Mouse (Mus musculus): ENCODE measurements around the gene Adtrp. TPM values are rescaled to one million over a fixed set of nuclear protein-coding genes. Genes with fewer than 3 reads are reported as not detected.

The Adtrp gene
- polyA plus RNA-seq, 1 experiment from 2014 or later, result not detected

DNA sequence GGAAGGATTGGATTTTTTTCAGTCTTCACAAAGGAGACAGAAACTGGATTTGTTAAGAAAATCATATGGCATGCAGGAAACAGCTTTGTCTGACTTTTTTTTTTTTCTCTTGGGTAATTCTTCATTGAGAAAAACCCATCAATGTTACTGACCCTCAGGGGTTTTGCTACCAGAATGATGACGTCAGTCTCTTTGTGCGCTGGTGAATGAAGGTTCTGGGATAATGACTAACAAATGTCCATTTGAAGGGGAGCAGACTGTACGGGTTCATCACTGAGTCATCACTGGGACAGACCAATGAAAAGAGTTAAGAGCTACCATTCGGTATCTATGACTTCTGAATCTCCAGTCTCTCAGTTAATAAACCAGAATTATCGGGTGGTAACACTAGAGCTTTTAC lies 97.0 kb downstream of the Adtrp start:
- Histone ChIP-seq H3K4me2 (ENCODE audit: low read depth) (no peak overlapping the region), H3K9ac (ENCODE audit: low read length) (no peak overlapping the region), H3K4me3 (ENCODE audit: low read depth, low read length) (no peak overlapping the region), H3K27me3 (ENCODE audit: control insufficient read depth, insufficient read depth, low read length) (no peaks in the 10 kb centered on the region), H3K4me1 (ENCODE audit: control insufficient read depth, insufficient read depth, low read length) (no peaks in the 10 kb centered on the region), H3K36me3 (ENCODE audit: control insufficient read depth, insufficient read depth, low read length) (no peaks in the 10 kb centered on the region), H3K27ac (ENCODE audit: low read depth, low read length) (no peak overlapping the region), H3K9me3 (ENCODE audit: control insufficient read depth, low read length) (no peaks in the 10 kb centered on the region)
- no peak for DNase-seq (ENCODE audit: low spot score)
- no peak for ATAC-seq (ENCODE audit: insufficient read depth, low FRiP score, low TSS enrichment)
- 65% methylated on average over 5 of the region's 5 CpGs for WGBS

DNA sequence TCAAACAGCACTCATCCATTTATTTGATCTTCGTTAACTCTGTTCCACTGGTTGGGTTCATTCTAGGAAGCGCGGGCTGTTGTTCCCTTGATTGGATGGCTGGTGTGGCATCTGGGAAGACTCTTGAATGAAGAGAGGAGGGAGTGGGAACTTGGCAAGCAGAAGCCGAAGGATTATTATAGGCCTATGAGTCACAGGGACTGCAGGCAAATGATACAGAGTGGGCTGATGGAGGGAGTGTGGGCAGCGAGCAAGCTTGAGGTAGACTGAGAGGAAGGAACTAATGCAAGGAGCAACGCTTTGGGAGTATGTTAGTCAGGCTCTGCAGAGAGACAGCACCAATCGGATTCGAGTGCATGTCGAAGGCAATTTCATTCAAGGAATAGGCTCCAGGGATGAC lies 98.6 kb downstream of the Adtrp start:
- Histone ChIP-seq H3K4me2 (ENCODE audit: low read depth) (no peak overlapping the region), H3K36me3 (ENCODE audit: control insufficient read depth, insufficient read depth, low read length) (no peaks in the 10 kb centered on the region), H3K27me3 (ENCODE audit: control insufficient read depth, insufficient read depth, low read length) (no peaks in the 10 kb centered on the region), H3K4me3 (ENCODE audit: low read depth, low read length) (no peak overlapping the region), H3K4me1 (ENCODE audit: control insufficient read depth, insufficient read depth, low read length) (no peaks in the 10 kb centered on the region), H3K9ac (ENCODE audit: low read length) (no peak overlapping the region), H3K27ac (ENCODE audit: low read depth, low read length) (no peak overlapping the region), H3K9me3 (ENCODE audit: control insufficient read depth, low read length) (no peaks in the 10 kb centered on the region)
- 95% methylated on average over 9 of the region's 9 CpGs for WGBS
- DNase-seq (ENCODE audit: low spot score) (no peak), ATAC-seq (ENCODE audit: insufficient read depth, low FRiP score, low TSS enrichment) (no peak)

DNA sequence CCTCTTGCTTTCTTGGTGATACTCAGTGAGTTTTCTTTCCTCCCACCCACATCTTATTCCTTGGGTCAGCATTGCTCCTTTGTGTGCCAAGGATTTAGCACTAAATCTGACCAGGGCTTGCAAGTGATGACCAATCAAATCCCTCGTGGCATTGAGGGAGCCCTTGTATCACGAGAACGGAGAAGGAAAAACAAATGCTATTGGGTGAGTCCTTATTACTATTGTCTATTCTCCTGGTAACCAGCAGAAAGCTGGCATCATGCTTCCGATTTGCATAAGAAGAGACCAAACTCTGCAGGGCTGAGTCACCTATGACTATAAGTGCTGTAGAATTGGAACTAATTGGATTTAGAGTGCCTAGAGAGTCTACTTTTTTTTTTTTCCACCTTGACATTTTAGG lies 99.8 kb downstream of the Adtrp start:
- ATAC-seq (ENCODE audit: insufficient read depth, low FRiP score, low TSS enrichment), result no peak
- DNase-seq (ENCODE audit: low spot score), result no peak
- WGBS, result 79% methylated on average over 4 of the region's 4 CpGs

DNA sequence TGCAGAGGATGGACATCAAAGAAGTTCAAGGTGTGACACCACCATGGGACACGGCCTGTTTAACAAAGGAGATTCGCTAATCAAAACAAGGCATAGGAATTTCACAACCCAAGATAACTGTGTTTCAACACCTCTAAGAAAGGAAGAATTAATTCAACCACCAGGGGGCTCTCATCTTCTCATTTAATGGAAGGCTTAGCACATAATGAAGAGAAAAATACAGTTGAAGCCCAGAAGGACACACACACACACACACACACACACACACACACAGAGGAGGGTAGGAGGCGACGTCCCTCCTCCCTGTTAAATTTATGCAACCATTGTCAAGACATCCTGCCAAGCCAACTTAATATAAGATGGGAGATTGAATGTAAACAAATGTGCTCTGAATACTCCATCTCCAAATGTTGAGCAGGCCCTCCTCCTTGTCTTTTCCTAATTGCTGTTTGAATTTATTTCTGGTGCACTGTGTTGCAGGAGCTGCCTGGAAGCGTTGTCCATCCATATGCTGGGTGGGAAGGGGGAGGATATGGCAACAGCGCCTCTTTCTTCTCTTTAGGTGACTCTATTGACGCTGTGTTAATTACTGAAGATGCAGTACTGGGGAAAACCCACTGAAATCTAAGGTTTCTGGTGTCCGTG lies 100.4 kb downstream of the Adtrp start:
- H3K4me3 ChIP-seq (ENCODE audit: low read depth, low read length), result no peak overlapping the region
- no peak overlapping the region for H3K4me2 ChIP-seq (ENCODE audit: low read depth)
- H3K36me3 ChIP-seq (ENCODE audit: control insufficient read depth, insufficient read depth, low read length), result no peaks in the 10 kb centered on the region
- no peak for ATAC-seq (ENCODE audit: insufficient read depth, low FRiP score, low TSS enrichment)
- WGBS, result 59% methylated on average over 8 of the region's 8 CpGs
- no peaks in the 10 kb centered on the region for H3K27me3 ChIP-seq (ENCODE audit: control insufficient read depth, insufficient read depth, low read length)
- no peak overlapping the region for H3K27ac ChIP-seq (ENCODE audit: low read depth, low read length)
- no peak for DNase-seq (ENCODE audit: low spot score)
- H3K9ac ChIP-seq (ENCODE audit: low read length), result no peak overlapping the region
- no peaks in the 10 kb centered on the region for H3K9me3 ChIP-seq (ENCODE audit: control insufficient read depth, low read length)
- H3K4me1 ChIP-seq (ENCODE audit: control insufficient read depth, insufficient read depth, low read length), result no peaks in the 10 kb centered on the region

More for the DNA sequence above, 99.8 kb downstream of the Adtrp start:
- no peaks in the 10 kb centered on the region for H3K27me3 ChIP-seq (ENCODE audit: control insufficient read depth, insufficient read depth, low read length)
- H3K9ac ChIP-seq (ENCODE audit: low read length), result no peak overlapping the region
- H3K27ac ChIP-seq (ENCODE audit: low read depth, low read length), result no peak overlapping the region
- H3K4me3 ChIP-seq (ENCODE audit: low read depth, low read length), result no peak overlapping the region
- H3K36me3 ChIP-seq (ENCODE audit: control insufficient read depth, insufficient read depth, low read length), result no peaks in the 10 kb centered on the region
- no peak overlapping the region for H3K4me2 ChIP-seq (ENCODE audit: low read depth)
- no peaks in the 10 kb centered on the region for H3K9me3 ChIP-seq (ENCODE audit: control insufficient read depth, low read length)
- no peaks in the 10 kb centered on the region for H3K4me1 ChIP-seq (ENCODE audit: control insufficient read depth, insufficient read depth, low read length)

DNA sequence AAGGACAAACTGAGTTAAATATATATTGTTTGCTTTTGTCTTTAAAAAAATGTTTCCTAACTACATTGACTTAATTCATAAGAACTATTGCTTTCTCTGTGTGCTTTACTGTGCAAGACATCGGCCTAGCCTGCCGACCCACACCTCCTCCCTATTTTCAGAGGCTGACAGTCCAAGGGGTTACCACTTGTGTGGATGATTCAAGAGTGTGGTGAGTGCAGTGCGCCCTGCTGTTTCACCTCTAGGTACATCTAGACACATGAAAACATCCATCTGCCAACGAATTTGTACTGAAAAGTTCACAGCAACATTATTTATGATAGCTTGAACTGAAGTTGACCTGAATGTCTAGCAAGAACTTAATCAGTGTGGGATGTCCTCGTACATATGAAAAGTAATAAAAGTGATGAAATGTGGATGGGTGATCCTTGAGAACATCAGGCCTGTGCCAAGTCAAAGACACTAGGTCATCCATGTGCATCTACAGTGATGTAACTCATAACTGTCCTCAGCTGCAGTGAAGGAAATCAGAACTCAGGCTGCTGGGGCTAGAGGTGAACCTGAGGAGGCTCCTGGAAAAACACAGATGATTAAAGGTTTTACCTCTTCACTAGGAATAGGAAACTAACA lies 106.9 kb downstream of the Adtrp start:
- Histone ChIP-seq H3K4me2 (ENCODE audit: low read depth) (no peak overlapping the region), H3K4me1 (ENCODE audit: control insufficient read depth, insufficient read depth, low read length) (no peaks in the 10 kb centered on the region), H3K9me3 (ENCODE audit: control insufficient read depth, low read length) (no peaks in the 10 kb centered on the region), H3K9ac (ENCODE audit: low read length) (no peak overlapping the region), H3K4me3 (ENCODE audit: low read depth, low read length) (no peak overlapping the region), H3K27ac (ENCODE audit: low read depth, low read length) (no peak overlapping the region), H3K27me3 (ENCODE audit: control insufficient read depth, insufficient read depth, low read length) (no peaks in the 10 kb centered on the region), H3K36me3 (ENCODE audit: control insufficient read depth, insufficient read depth, low read length) (no peaks in the 10 kb centered on the region)
- ATAC-seq (ENCODE audit: insufficient read depth, low FRiP score, low TSS enrichment), result no peak
- WGBS, result 81% methylated on average over 5 of the region's 5 CpGs
- DNase-seq (ENCODE audit: low spot score), result no peak

DNA sequence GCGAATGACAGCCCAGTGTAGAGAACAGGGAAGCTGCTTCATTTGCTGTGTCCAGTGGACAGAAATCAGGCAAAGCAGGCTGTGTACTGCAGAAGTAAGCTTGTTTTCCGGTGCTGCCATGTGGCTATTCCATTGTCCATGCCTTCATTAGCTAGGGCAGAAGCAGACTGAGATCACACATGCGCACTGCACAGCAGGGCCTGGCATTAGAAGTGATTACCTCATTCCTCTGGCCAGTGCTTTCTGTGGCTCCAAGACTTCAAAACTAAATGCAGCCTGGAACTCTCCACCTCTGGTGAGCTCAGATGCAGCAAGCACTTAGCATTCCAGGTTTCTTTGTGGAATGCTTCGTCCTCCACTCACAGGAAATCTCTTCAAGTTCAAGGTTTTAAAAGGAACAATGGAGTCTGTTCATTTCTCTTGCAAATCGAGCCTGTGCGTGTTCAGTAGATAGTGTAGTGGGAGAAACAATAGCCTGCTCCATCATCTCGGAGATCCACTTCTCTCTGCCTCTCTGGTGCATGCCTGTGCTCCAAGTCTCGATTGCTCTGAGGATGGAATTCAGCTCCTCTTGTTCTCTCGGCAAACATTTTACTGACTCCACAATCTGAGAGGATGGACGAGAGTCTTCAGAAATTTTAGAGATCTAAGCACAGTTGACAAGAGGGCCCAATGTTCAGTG lies 109.7 kb downstream of the Adtrp start:
- 71% methylated on average over 10 of the region's 10 CpGs for WGBS
- Histone ChIP-seq H3K36me3 (ENCODE audit: control insufficient read depth, insufficient read depth, low read length) (no peaks in the 10 kb centered on the region), H3K4me1 (ENCODE audit: control insufficient read depth, insufficient read depth, low read length) (no peaks in the 10 kb centered on the region), H3K4me3 (ENCODE audit: low read depth, low read length) (no peak overlapping the region), H3K9ac (ENCODE audit: low read length) (no peak overlapping the region), H3K9me3 (ENCODE audit: control insufficient read depth, low read length) (no peaks in the 10 kb centered on the region), H3K27ac (ENCODE audit: low read depth, low read length) (no peak overlapping the region), H3K4me2 (ENCODE audit: low read depth) (no peak overlapping the region), H3K27me3 (ENCODE audit: control insufficient read depth, insufficient read depth, low read length) (no peaks in the 10 kb centered on the region)
- no peak for DNase-seq (ENCODE audit: low spot score)
- ATAC-seq (ENCODE audit: insufficient read depth, low FRiP score, low TSS enrichment), result no peak

DNA sequence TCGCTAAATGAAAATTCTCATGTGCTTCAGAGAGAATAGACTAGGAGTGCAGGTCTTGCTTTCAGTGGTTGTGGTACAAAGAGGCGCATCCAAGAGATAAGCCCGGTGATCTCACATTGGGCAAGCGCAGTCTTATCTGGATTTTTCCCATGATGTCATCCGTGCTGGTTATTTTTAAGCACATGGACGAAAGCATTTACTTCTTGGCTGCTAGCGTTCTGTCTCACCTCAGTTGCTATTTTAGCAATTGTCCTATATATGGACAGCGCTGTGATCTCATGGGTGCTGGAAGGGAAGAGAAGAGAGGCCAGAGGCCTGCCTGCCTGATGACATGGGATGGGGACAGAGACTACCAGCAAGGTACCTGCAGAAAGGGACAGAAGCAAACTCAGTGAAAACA lies 117.8 kb downstream of the Adtrp start:
- no peaks in the 10 kb centered on the region for H3K4me1 ChIP-seq (ENCODE audit: control insufficient read depth, insufficient read depth, low read length)
- 93% methylated on average over 8 of the region's 8 CpGs for WGBS
- ATAC-seq (ENCODE audit: insufficient read depth, low FRiP score, low TSS enrichment), result no peak

DNA sequence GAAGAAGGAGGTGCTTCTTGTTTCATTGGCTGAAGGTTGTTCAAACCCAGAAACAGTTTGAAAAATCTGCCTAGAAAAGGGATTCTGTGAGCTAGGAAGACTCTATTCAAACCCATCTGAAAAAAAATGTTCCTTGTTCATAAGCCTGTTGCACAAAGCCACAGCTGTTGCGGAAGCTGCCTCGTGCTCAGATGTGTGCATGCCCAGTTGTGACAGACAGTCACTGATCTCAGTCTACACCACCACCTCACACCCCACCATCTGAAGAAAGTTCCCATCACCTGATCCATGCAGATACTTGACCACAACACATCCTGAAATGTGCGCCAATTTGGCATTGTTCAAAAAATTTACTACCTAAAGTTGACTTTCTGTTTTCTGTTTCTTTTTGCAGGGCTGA lies 119.7 kb downstream of the Adtrp start:
- Histone ChIP-seq H3K27me3 (ENCODE audit: control insufficient read depth, insufficient read depth, low read length) (no peaks in the 10 kb centered on the region), H3K36me3 (ENCODE audit: control insufficient read depth, insufficient read depth, low read length) (no peaks in the 10 kb centered on the region), H3K4me3 (ENCODE audit: low read depth, low read length) (no peak overlapping the region), H3K9me3 (ENCODE audit: control insufficient read depth, low read length) (no peaks in the 10 kb centered on the region), H3K9ac (ENCODE audit: low read length) (no peak overlapping the region), H3K4me1 (ENCODE audit: control insufficient read depth, insufficient read depth, low read length) (no peaks in the 10 kb centered on the region), H3K27ac (ENCODE audit: low read depth, low read length) (no peak overlapping the region), H3K4me2 (ENCODE audit: low read depth) (no peak overlapping the region)
- no peak for ATAC-seq (ENCODE audit: insufficient read depth, low FRiP score, low TSS enrichment)
- no peak for DNase-seq (ENCODE audit: low spot score)
- 91% methylated on average over 3 of the region's 3 CpGs for WGBS

More for the DNA sequence above, 117.8 kb downstream of the Adtrp start:
- no peak overlapping the region for H3K27ac ChIP-seq (ENCODE audit: low read depth, low read length)
- no peaks in the 10 kb centered on the region for H3K36me3 ChIP-seq (ENCODE audit: control insufficient read depth, insufficient read depth, low read length)
- no peaks in the 10 kb centered on the region for H3K9me3 ChIP-seq (ENCODE audit: control insufficient read depth, low read length)
- no peak overlapping the region for H3K9ac ChIP-seq (ENCODE audit: low read length)
- no peak overlapping the region for H3K4me3 ChIP-seq (ENCODE audit: low read depth, low read length)
- H3K27me3 ChIP-seq (ENCODE audit: control insufficient read depth, insufficient read depth, low read length), result no peaks in the 10 kb centered on the region
- DNase-seq (ENCODE audit: low spot score), result no peak
- no peak overlapping the region for H3K4me2 ChIP-seq (ENCODE audit: low read depth)

DNA sequence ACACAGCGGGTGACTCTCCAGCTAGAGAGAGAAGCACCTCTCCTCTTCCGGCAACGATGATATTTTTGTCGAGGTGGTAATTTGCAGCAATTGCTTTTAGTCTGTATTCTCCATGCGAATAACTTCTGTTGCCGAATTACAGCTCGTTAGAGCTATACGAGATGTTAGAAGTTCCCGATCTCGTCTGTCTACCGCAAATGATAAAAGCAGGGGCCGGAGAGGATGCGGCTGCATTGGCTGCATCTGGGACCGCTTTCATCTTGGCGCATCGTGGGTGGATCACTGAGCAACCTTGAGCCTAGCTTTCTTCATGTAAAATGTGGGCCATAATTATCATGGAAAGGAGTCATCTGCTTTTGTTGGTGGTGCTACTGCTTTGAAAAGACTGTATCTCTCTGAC lies 128.2 kb downstream of the Adtrp start:
- ATAC-seq (ENCODE audit: insufficient read depth, low FRiP score, low TSS enrichment) (no peak), DNase-seq (ENCODE audit: low spot score) (no peak)
- H3K9ac ChIP-seq (ENCODE audit: low read length), result no peak overlapping the region

More for the DNA sequence above, 128.2 kb downstream of the Adtrp start:
- H3K27me3 ChIP-seq (ENCODE audit: control insufficient read depth, insufficient read depth, low read length), result no peaks in the 10 kb centered on the region
- no peak overlapping the region for H3K4me3 ChIP-seq (ENCODE audit: low read depth, low read length)
- H3K4me2 ChIP-seq (ENCODE audit: low read depth), result no peak overlapping the region
- no peak overlapping the region for H3K27ac ChIP-seq (ENCODE audit: low read depth, low read length)
- 93% methylated on average over 16 of the region's 16 CpGs for WGBS
- H3K4me1 ChIP-seq (ENCODE audit: control insufficient read depth, insufficient read depth, low read length), result no peaks in the 10 kb centered on the region
- H3K9me3 ChIP-seq (ENCODE audit: control insufficient read depth, low read length), result no peaks in the 10 kb centered on the region
- no peaks in the 10 kb centered on the region for H3K36me3 ChIP-seq (ENCODE audit: control insufficient read depth, insufficient read depth, low read length)

Data from neural tube, embryonic 11.5 days (tissue).